Mouse (Mus musculus) heart, postnatal 36 days (tissue): ENCODE results near the gene Prkar2b. TPM values are rescaled to one million over a fixed set of nuclear protein-coding genes. Genes with fewer than 3 reads are reported as not detected.

Experiments
- DNase-seq, 2 experiments: peaks; one replicate each; pipeline ENCODE4 v3.0.0; 2021 to 2022
- intact Hi-C: fragments of 180-260 bp; cut with DNase I; formaldehyde crosslinking; loops from one replicate; pipeline ENCODE4 v1.15.1; 2025
- total RNA-seq, 2 experiments: library from RNA; stranded (reverse); gene quantifications; 2 replicates each; pipeline ENCODE4 v1.2.3; 2021

The Prkar2b gene
- total RNA-seq, 2 experiments from 2014 or later: 2.5 to 9.3 TPM

DNA sequence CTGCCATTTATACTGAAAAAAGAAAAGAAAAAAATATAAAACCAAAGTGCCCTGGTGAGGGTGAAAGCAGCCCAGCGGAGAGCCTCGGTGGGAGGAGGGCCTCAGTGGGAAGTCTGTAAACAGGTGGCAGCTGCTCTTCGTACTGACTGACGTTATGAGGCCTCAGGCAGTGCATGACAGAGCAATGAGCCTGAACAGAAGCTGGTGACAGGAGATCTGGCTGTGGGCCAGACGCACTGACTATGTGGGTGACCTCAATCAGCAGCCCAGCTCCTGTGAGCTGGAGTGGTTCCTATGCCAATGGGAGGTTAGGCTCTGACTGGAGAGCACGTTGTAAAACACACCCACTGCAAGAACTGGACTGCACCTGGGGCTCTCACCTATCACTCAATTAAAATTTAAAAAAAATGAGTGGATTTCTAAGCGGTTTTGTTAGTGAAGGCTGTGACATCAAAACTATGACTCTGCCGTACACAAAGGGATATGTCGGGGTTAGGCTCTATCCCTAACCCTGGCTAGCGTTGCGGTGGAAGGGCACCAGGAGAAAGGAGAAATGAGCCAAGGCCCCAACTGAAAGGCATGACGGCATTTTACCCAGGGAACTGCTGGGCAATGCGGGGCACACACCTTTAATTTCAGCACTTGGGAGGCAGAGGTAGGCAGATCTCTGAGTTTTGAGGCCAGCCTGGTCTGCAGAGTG is 87.5 kb downstream of the Prkar2b start:
- peak; percentile 60 to 67 for DNase-seq
- intact Hi-C loops: no loop called here

- no peak for DNase-seq
- intact Hi-C loops: no loop called here
Measured at GRCm38 (mm10) chr12:31971547-31971946, 89.5 kb downstream of the Prkar2b start.

DNA sequence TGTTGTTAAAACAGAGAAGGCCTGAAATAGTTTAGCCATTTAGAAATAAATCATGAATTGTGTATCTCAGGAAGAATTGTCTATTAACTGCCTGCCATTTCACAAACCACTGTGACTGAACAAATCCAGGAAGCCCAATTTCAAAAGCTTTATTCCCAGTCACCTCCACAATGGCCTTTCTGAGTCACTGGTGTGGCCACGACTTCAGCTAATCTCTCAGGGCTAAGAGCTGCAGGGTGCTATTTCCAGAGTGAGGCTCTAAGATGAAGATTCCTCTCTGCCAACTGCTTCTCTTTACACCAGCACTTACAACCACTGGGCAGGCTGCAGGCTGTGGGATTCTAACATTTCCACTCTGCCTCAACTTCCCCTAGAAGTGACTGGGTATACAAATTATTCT is 92.0 kb downstream of the Prkar2b start:
- intact Hi-C loops: loop anchor here (5.0 kb wide), 1 partner anchor 93 kb away; the partner anchor contains the start of gene Prkar2b
- no peak for DNase-seq

GRCm38 (mm10) chr12:31967536-31967935 is 93.6 kb downstream of the Prkar2b start:
- intact Hi-C loops: loop anchor here (1.0 to 5.0 kb wide), 3 partner anchors 95 to 279 kb away; partner anchors contain the start of gene Prkar2b
- peak; percentile 27 to 39 for DNase-seq

DNA sequence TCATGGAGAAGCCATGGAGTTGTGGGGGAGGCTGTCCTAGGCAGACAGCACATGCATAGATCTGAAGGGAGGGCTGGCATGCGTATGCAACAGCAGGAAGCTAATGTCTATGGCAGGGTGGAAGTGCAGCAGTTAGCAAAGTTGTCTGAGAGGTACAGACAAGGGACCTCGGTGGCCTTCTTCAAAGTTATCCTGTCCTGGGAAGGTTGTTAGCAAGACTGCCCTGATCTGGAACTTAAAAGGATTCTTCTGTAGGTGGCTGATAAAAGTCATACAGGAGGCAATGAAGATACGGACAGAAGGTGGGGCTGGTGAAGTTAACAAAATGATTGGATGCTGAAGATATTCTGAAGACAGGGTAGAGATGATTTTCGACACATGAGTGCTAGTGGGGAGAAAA is 94.7 kb downstream of the Prkar2b start:
- intact Hi-C loops: loop anchor here (5.0 kb wide), 1 partner anchor 96 kb away; the partner anchor contains the start of gene Prkar2b
- no peak for DNase-seq

- no peak for DNase-seq
- intact Hi-C loops: loop anchor here (5.0 kb wide), 1 partner anchor 97 kb away; the partner anchor contains the start of gene Prkar2b
Measured at GRCm38 (mm10) chr12:31965517-31966212, 95.4 kb downstream of the Prkar2b start.

GRCm38 (mm10) chr12:31964074-31964473 is 97.0 kb downstream of the Prkar2b start:
- intact Hi-C loops: no loop called here
- no peak for DNase-seq

GRCm38 (mm10) chr12:31955843-31956242 is 105.3 kb downstream of the Prkar2b start:
- intact Hi-C loops: no loop called here

DNA sequence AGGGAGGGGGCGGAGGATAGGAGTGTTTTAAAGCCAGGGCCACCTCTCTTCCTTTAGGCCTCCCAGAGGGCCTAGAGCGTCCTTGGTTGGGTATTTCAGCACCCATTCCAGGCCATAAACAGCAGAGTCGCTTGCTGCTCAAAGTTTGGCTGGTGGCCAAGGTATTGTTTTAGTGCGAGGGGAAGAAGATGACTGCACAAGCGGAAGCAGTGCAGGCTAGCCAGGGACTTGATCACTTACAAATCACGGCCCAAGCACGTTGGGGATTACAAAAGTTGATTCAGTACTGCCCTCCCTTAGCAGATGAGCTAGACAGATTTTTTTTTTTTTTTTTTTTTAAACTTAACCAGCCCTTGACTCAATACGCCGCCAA is 110.5 kb downstream of the Prkar2b start:
- intact Hi-C loops: no loop called here
- peak; percentile 76 to 89 for DNase-seq

More at GRCm38 (mm10) chr12:31955843-31956242, 105.3 kb downstream of the Prkar2b start:
- no peak for DNase-seq

- peak; percentile 97 to 98 for DNase-seq
- intact Hi-C loops: loop anchor here (5.0 to 10.0 kb wide), 2 partner anchors 435 to 448 kb away; no protein-coding TSS in a partner anchor
Measured at GRCm38 (mm10) chr12:31949759-31950658, 111.1 kb downstream of the Prkar2b start, which contains the start of gene Hbp1. Hbp1 (minus strand) TSS chr12:31950535.

GRCm38 (mm10) chr12:31949193-31949741 is 111.8 kb downstream of the Prkar2b start:
- DNase-seq: peak; percentile 90
- intact Hi-C loops: loop anchor here (5.0 to 10.0 kb wide), 2 partner anchors 436 to 447 kb away; no protein-coding TSS in a partner anchor

DNA sequence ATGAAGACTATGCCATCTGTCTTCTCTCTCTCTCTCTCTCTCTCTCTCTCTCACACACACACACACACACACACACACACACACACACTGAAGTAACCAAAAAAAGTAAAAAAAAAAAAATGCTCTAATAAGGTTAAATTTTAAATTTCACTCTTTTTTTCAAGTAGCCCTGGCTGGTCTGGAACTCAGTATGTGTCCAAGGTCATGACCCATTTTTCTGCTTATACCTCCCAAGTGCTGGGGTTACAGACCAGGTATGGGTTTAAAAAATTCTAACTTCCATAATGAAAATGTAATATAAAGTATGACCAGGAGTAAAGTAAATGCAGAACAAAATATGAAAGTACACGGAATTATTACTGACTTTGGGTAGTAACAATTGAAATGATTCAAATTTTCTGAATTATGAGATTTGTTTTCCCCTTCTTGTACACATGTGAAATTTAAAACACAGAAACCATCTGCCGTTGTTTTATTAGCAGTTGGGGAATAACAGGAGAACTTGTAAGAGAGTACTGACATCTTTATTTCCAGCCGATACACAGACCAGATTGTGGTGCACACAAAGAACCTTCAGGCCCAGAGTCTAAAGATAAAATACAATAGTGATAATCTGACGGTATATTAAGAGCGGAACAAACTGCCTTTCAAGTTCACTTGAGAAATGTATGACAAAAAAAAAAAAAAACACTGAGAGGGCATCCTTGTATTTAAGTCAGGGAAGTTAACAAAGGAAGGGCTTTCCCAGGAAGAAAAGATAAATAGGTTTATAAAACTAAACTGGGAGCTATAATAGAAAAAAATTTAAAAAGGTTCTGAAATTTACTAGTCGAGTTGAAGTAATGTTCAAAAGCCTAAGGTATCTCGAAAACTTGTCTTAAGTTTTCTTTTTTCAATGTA is 112.7 kb downstream of the Prkar2b start:
- DNase-seq: no peak
- intact Hi-C loops: loop anchor here (5.0 to 10.0 kb wide), 2 partner anchors 436 to 446 kb away; no protein-coding TSS in a partner anchor

DNA sequence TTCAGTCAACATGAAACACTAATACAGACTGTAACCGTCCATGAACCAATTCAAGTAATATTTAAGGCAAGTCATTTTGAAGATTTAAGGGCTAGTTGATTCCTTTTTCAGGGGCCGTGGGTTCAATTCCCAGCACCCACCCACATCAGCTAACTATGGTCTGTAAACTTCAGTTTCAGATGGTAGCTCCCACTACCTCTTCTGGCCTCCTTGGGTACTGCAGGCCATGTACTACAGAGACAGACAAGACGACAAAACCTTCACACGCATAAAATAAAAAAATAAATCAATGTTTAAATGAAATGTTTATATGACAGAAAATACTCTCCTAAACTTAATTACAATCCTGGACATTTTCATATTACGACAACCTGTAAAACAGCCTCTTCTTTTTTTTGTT is 113.6 kb downstream of the Prkar2b start:
- intact Hi-C loops: loop anchor here (5.0 to 10.0 kb wide), 2 partner anchors 437 to 445 kb away; no protein-coding TSS in a partner anchor
- no peak for DNase-seq

- no peak for DNase-seq
- intact Hi-C loops: loop anchor here (10.0 kb wide), 1 partner anchor 440 kb away; no protein-coding TSS in a partner anchor
Measured at GRCm38 (mm10) chr12:31944405-31944804, 116.7 kb downstream of the Prkar2b start.

GRCm38 (mm10) chr12:31943020-31943654 is 118.0 kb downstream of the Prkar2b start:
- intact Hi-C loops: loop anchor here (10.0 kb wide), 1 partner anchor 442 kb away; no protein-coding TSS in a partner anchor

GRCm38 (mm10) chr12:31939026-31939425 is 122.1 kb downstream of the Prkar2b start:
- DNase-seq: no peak
- intact Hi-C loops: no loop called here

More at GRCm38 (mm10) chr12:31943020-31943654, 118.0 kb downstream of the Prkar2b start:
- no peak for DNase-seq

DNA sequence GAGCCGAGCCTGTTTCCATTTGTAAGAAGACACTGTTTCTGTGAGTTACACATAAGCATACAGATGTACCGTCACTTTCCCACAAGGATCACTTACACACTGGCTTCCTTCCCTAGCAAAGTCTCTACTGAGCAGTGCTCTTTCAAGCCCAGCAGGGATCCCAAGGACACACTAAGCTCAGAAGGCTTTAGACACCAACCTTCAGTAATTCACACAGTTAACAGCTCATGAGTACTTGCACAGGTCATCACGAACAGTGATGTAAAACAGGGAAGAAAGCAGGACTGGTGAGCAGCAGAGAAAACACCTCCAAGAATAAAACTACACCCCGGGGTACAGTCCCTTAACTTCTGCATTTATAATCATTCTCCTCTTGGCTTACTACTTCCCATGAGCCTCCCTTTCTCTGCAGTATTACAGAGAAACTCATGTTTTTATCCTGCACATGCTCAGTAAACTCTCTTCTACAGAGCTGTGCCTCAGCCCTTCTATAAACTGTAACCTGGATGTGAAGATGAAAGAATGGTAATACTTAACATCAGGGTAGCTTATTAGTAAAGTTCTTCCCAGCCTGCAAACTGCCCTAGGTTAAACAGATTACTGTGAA is 122.6 kb downstream of the Prkar2b start:
- DNase-seq: no peak
- intact Hi-C loops: no loop called here

DNA sequence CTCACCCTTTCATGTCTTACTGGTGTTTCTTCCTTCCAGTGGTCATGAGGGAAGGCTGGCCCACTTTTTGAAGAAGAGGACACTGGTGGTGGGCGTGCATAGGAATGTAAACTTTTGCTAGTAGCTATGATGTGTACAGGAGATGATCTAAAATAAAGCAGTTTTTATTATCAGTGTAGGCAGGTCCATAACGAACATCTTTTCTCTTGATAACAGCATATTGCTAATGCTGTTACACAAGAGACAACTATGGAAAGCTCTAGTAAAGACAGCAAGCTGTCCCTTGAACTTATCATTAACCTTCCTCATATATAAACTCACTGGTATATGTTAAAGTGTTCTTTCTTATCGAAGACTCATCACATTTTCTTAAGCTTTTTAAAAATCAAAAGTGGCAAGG is 123.5 kb downstream of the Prkar2b start:
- intact Hi-C loops: no loop called here
- DNase-seq: no peak
